Mouse (Mus musculus) neural tube, embryonic 11.5 days (tissue): Measurements from ENCODE around the gene Rbfox1. TPM values are rescaled to one million over a fixed set of nuclear protein-coding genes. Genes with fewer than 3 reads are reported as not detected.

Experiments
- ATAC-seq: fragments of 200-750 bp; cut with Nextera tagmentation; 2 replicates; pipeline ENCODE4 v1.8.0; 2017; ENCODE audit warnings: moderate number of reproducible peaks, mild to moderate bottlenecking, moderate TSS enrichment, moderate library complexity; ENCODE audit not compliant: insufficient read depth, low FRiP score, low TSS enrichment
- DNase-seq: peaks from one replicate; pipeline ENCODE4 v3.0.0-alpha.2; 2015; ENCODE audit warnings: low spot score
- H3K27ac ChIP-seq: fragments of 300-500 bp; sonication (generic); 2 replicates; pipeline ENCODE4 v1.5.1; 2014; ENCODE audit warnings: low read depth, mild to moderate bottlenecking, low read length
- H3K27me3 ChIP-seq: fragments of 300-500 bp; sonication (generic); 2 replicates; pipeline ENCODE4 v1.6.1; 2014; ENCODE audit warnings: mild to moderate bottlenecking, low read length, mixed read lengths; ENCODE audit not compliant: control insufficient read depth, insufficient read depth
- H3K36me3 ChIP-seq: fragments of 300-500 bp; sonication (generic); 2 replicates; pipeline ENCODE4 v1.6.1; 2014; ENCODE audit warnings: mild to moderate bottlenecking, low read length, moderate library complexity, mixed read lengths; ENCODE audit not compliant: control insufficient read depth, insufficient read depth
- H3K4me1 ChIP-seq: fragments of 300-500 bp; sonication (generic); 2 replicates; pipeline ENCODE4 v1.6.1; 2014; ENCODE audit warnings: low read length, mixed read lengths; ENCODE audit not compliant: control insufficient read depth, insufficient read depth
- H3K4me2 ChIP-seq: fragments of 300-500 bp; sonication (generic); 2 replicates; pipeline ENCODE4 v1.6.1; 2014; ENCODE audit warnings: low read depth, mild to moderate bottlenecking, moderate library complexity
- H3K4me3 ChIP-seq: fragments of 300-500 bp; sonication (generic); 2 replicates; pipeline ENCODE4 v1.5.1; 2014; ENCODE audit warnings: low read depth, low read length
- H3K9ac ChIP-seq: fragments of 300-500 bp; sonication (generic); 2 replicates; pipeline ENCODE4 v1.6.1; 2014; ENCODE audit warnings: mild to moderate bottlenecking, low read length
- H3K9me3 ChIP-seq: fragments of 300-500 bp; sonication (generic); 2 replicates; pipeline ENCODE4 v1.6.1; 2016; ENCODE audit warnings: low read length; ENCODE audit not compliant: control insufficient read depth
- WGBS: fragments of 180-500 bp; shearing (Covaris S2); extraction: QIAGEN DNeasy Blood & Tissue Kit; methylation state at CpG from one replicate; pipeline ENCODE4 v1.1.7; 2014; 5-methylcytosine and 5-hydroxymethylcytosine counted together
- polyA plus RNA-seq: library from polyadenylated mRNA; unstranded; fragments of >200 nt; fragmentation: Nextera tagmentation; extraction: Ambion mirVana; gene quantifications from 2 replicates; pipeline ENCODE4 v1.2.1, GENCODE M21; 2014

Gene Rbfox1
- polyA plus RNA-seq, 1 experiment from 2014 or later = 32.9 TPM

- no peak for DNase-seq
- WGBS = 87% methylated on average over 2 of the region's 2 CpGs
- no peak overlapping the region for H3K4me2 ChIP-seq
- no peaks in the 10 kb centered on the region for H3K9me3 ChIP-seq
- no peak overlapping the region for H3K9ac ChIP-seq
- H3K4me1 ChIP-seq = peaks cover 6% of the 10 kb centered on the region
- no peak overlapping the region for H3K4me3 ChIP-seq
- no peaks in the 10 kb centered on the region for H3K36me3 ChIP-seq
- H3K27ac ChIP-seq = no peak overlapping the region
- peak; percentile 45; the same call in 1 of the 2 replicates for ATAC-seq
- H3K27me3 ChIP-seq = no peaks in the 10 kb centered on the region
Measured at GRCm38 (mm10) chr16:6095604-6096372, 210.6 kb downstream of the Rbfox1 start.

- no peak overlapping the region for H3K4me2 ChIP-seq
- H3K27me3 ChIP-seq = no peaks in the 10 kb centered on the region
- H3K9me3 ChIP-seq = no peaks in the 10 kb centered on the region
- no peak for DNase-seq
- no peaks in the 10 kb centered on the region for H3K36me3 ChIP-seq
- no peak for ATAC-seq
- no peak overlapping the region for H3K27ac ChIP-seq
- 41% methylated on average over 7 of the region's 7 CpGs for WGBS
- no peak overlapping the region for H3K4me3 ChIP-seq
- H3K9ac ChIP-seq = no peak overlapping the region
- H3K4me1 ChIP-seq = peaks cover 6% of the 10 kb centered on the region
Measured at GRCm38 (mm10) chr16:6097244-6098040, 212.3 kb downstream of the Rbfox1 start.

GRCm38 (mm10) chr16:6098116-6098515 lies 213.0 kb downstream of the Rbfox1 start:
- Histone ChIP-seq H3K27ac (no peak overlapping the region), H3K4me1 (peaks cover 6% of the 10 kb centered on the region), H3K4me3 (no peak overlapping the region), H3K36me3 (no peaks in the 10 kb centered on the region), H3K27me3 (no peaks in the 10 kb centered on the region), H3K9ac (no peak overlapping the region), H3K9me3 (no peaks in the 10 kb centered on the region), H3K4me2 (no peak overlapping the region)
- ATAC-seq (no peak), DNase-seq (no peak)
- WGBS = 87% methylated on average over 3 of the region's 3 CpGs

- no peaks in the 10 kb centered on the region for H3K27me3 ChIP-seq
- no peak overlapping the region for H3K9ac ChIP-seq
- H3K36me3 ChIP-seq = no peaks in the 10 kb centered on the region
- DNase-seq (no peak), ATAC-seq (no peak)
- H3K4me2 ChIP-seq = no peak overlapping the region
- peaks cover 6% of the 10 kb centered on the region for H3K4me1 ChIP-seq
- no peaks in the 10 kb centered on the region for H3K9me3 ChIP-seq
- H3K4me3 ChIP-seq = no peak overlapping the region
- WGBS = 53% methylated on average over 2 of the region's 2 CpGs
- no peak overlapping the region for H3K27ac ChIP-seq
Measured at GRCm38 (mm10) chr16:6099598-6099997, 214.4 kb downstream of the Rbfox1 start.

- Histone ChIP-seq H3K27me3 (no peaks in the 10 kb centered on the region), H3K4me1 (peaks cover 6% of the 10 kb centered on the region), H3K36me3 (no peaks in the 10 kb centered on the region), H3K9me3 (no peaks in the 10 kb centered on the region), H3K9ac (no peak overlapping the region), H3K4me2 (no peak overlapping the region), H3K4me3 (no peak overlapping the region), H3K27ac (no peak overlapping the region)
- 71% methylated on average over 5 of the region's 5 CpGs for WGBS
- ATAC-seq = no peak
- no peak for DNase-seq
Measured at GRCm38 (mm10) chr16:6100421-6100877, 215.3 kb downstream of the Rbfox1 start.

- Histone ChIP-seq H3K27me3 (no peaks in the 10 kb centered on the region), H3K4me2 (no peak overlapping the region), H3K36me3 (no peaks in the 10 kb centered on the region), H3K4me3 (no peak overlapping the region), H3K4me1 (no peaks in the 10 kb centered on the region), H3K27ac (no peak overlapping the region), H3K9ac (no peak overlapping the region), H3K9me3 (no peaks in the 10 kb centered on the region)
- WGBS = 91% methylated on average over 2 of the region's 2 CpGs
- ATAC-seq (no peak), DNase-seq (no peak)
Measured at GRCm38 (mm10) chr16:6103713-6104112, 218.6 kb downstream of the Rbfox1 start.

- DNase-seq = no peak
- 97% methylated on average over 3 of the region's 3 CpGs for WGBS
Measured at GRCm38 (mm10) chr16:6110121-6110520, 225.0 kb downstream of the Rbfox1 start.

GRCm38 (mm10) chr16:6113836-6114475 lies 228.8 kb downstream of the Rbfox1 start:
- Histone ChIP-seq H3K27ac (no peak overlapping the region), H3K4me2 (no peak overlapping the region), H3K9ac (no peak overlapping the region), H3K36me3 (no peaks in the 10 kb centered on the region), H3K4me3 (no peak overlapping the region), H3K9me3 (no peaks in the 10 kb centered on the region), H3K4me1 (no peaks in the 10 kb centered on the region), H3K27me3 (no peaks in the 10 kb centered on the region)
- 72% methylated on average over 5 of the region's 5 CpGs for WGBS
- DNase-seq (no peak), ATAC-seq (no peak)

More at GRCm38 (mm10) chr16:6110121-6110520, 225.0 kb downstream of the Rbfox1 start:
- H3K27ac ChIP-seq = no peak overlapping the region
- H3K36me3 ChIP-seq = no peaks in the 10 kb centered on the region
- H3K4me2 ChIP-seq = no peak overlapping the region
- no peaks in the 10 kb centered on the region for H3K27me3 ChIP-seq
- H3K9ac ChIP-seq = no peak overlapping the region
- H3K4me3 ChIP-seq = no peak overlapping the region
- no peaks in the 10 kb centered on the region for H3K9me3 ChIP-seq
- ATAC-seq = no peak
- H3K4me1 ChIP-seq = no peaks in the 10 kb centered on the region
